Mouse (Mus musculus) spleen, adult 2 months (tissue): Measurements from ENCODE around the gene Dclk2. TPM values are rescaled to one million over a fixed set of nuclear protein-coding genes. Genes with fewer than 3 reads are reported as not detected.

ENCODE experiments used
- DNase-seq, 2 experiments: peaks; one replicate each; pipeline versions ENCODE4 v3.0.0 to v3.0.0-alpha.2; 2012 to 2021; ENCODE audit warnings: low spot score in 2 of 2, low read depth in 1 of 2
- H3K27ac ChIP-seq: fragments of 200-500 bp; 2 replicates; pipeline ENCODE4 v1.5.1; 2012; ENCODE audit warnings: low read length, inconsistent platforms; ENCODE audit not compliant: insufficient read depth
- H3K27me3 ChIP-seq: fragments of 200-500 bp; 2 replicates; pipeline ENCODE4 v1.6.1; 2012; ENCODE audit warnings: mild to moderate bottlenecking, moderate library complexity, low read length, inconsistent platforms; ENCODE audit not compliant: control insufficient read depth, insufficient read depth
- H3K36me3 ChIP-seq: fragments of 200-500 bp; 2 replicates; pipeline ENCODE4 v1.6.1; 2012; ENCODE audit warnings: mild to moderate bottlenecking, low read length, inconsistent platforms; ENCODE audit not compliant: control insufficient read depth, insufficient read depth
- H3K4me1 ChIP-seq: fragments of 200-500 bp; 2 replicates; pipeline ENCODE4 v1.6.1; 2011; ENCODE audit warnings: inconsistent platforms; ENCODE audit not compliant: control insufficient read depth, insufficient read depth, insufficient read length
- H3K4me3 ChIP-seq: fragments of 200-500 bp; 2 replicates; pipeline ENCODE4 v1.5.1; 2011; ENCODE audit warnings: mild to moderate bottlenecking, inconsistent platforms; ENCODE audit not compliant: insufficient read depth, insufficient read length; ENCODE audit errors: extremely low read depth
- CTCF ChIP-seq: fragments of 200-500 bp; IDR thresholded peaks from 2 replicates; pipeline ENCODE4 v1.5.1; 2011; ENCODE audit warnings: mild to moderate bottlenecking, inconsistent platforms; ENCODE audit not compliant: insufficient read depth, insufficient read length, insufficient replicate concordance; ENCODE audit errors: extremely low read depth
- POLR2A ChIP-seq: fragments of 200-500 bp; IDR thresholded peaks from 2 replicates; pipeline ENCODE4 v1.6.1; 2011; ENCODE audit warnings: low read depth, low read length, inconsistent platforms
- WGBS: fragments of 180-500 bp; shearing (Covaris S2); methylation state at CpG from one replicate; pipeline ENCODE4 v1.1.7; 2018; 5-methylcytosine and 5-hydroxymethylcytosine counted together
- polyA plus RNA-seq: library from polyadenylated mRNA; depleted of rRNA; stranded (reverse); fragments of >200 nt; gene quantifications from 2 replicates; pipeline ENCODE4 v1.2.3, GENCODE M21; 2012

The Dclk2 gene
- polyA plus RNA-seq, 1 experiment, result 11.9 TPM

GRCm38 (mm10) chr3:86919641-86920342 lies 860 bp downstream of the Dclk2 start:
- WGBS, result 2% methylated on average over 61 of the region's 61 CpGs
- Histone ChIP-seq H3K27me3 (0 out of 2 replicates have a peak, but pooled peaks cover 5% of the 10 kb centered on the region), H3K36me3 (no peaks in the 10 kb centered on the region), H3K27ac (peak overlapping the region; percentile 87), H3K4me3 (peak overlapping the region; percentile 88), H3K4me1 (peaks cover 5% of the 10 kb centered on the region)
- DNase-seq, result peak; percentile 3 to 27
- no peak for TF ChIP-seq CTCF
- TF ChIP-seq POLR2A, result no peak

DNA sequence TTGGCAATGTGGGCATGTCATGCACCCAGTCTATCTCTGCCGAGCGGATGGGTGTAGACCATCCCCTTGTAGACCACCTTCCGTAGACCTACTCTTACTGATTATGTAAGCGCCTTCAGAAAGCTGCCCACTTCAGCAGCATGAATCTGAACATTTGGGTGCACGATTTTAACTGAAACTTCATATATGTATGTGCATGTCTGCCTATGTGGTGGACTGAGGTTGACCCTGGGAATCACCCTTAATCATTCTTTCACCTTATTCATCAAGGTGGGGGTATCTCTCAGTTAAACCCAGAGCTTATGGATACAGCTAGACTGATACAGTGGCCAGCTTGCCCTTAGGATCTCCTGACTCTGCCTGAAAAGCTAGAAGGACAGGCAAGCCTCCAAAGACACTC lies 3.6 kb downstream of the Dclk2 start:
- Histone ChIP-seq H3K27me3 (0 out of 2 replicates have a peak, but pooled peaks cover 5% of the 10 kb centered on the region), H3K4me1 (peaks cover 5% of the 10 kb centered on the region), H3K27ac (no peak overlapping the region), H3K4me3 (no peak overlapping the region), H3K36me3 (no peaks in the 10 kb centered on the region)
- no peak for DNase-seq
- TF ChIP-seq POLR2A (no peak), CTCF (no peak)
- 94% methylated on average over 5 of the region's 5 CpGs for WGBS

DNA sequence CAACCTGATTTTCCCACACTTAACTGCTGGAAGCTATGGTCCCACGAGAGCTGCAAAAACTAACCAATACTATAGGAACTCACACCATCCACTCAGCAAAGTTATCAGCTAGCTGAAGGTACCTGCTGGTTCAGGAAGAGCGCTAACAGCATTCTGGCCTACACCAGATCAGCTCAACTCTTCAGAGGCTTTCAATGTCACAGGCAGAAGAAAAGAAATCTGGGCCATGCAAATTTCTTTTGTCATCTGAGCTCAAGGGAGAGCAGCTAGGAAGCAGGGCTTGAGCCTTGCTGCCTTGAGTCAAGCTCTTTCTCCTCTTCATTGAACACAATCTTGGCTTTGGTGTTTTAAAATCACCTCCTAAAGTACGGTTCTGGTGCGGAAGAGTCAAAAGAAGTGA lies 4.0 kb downstream of the Dclk2 start:
- no peak overlapping the region for H3K4me3 ChIP-seq
- peaks cover 5% of the 10 kb centered on the region for H3K4me1 ChIP-seq
- no peak for TF ChIP-seq POLR2A
- TF ChIP-seq CTCF, result no peak
- H3K27me3 ChIP-seq, result 0 out of 2 replicates have a peak, but pooled peaks cover 5% of the 10 kb centered on the region
- no peak overlapping the region for H3K27ac ChIP-seq
- WGBS, result 92% methylated on average over 4 of the region's 4 CpGs
- H3K36me3 ChIP-seq, result no peaks in the 10 kb centered on the region
- DNase-seq, result no peak

DNA sequence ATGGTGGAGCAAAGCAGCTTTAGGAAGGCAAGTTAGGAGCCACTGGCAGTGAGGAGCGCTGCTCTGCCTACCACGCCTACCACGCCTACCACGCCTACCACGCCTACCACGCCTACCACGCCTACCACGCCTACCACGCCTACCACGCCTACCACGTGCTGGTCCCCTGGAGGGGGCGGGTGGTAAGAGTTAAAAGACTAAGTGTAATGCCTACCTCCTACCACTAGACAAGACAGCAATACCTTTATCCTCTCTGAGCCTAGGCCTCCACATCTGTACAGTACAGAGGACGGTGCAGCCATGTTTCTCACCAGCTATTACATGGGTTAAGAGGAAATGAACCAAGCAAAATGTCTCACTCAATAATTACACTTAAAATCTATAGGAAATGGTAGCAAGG lies 5.4 kb downstream of the Dclk2 start:
- 90% methylated on average over 13 of the region's 13 CpGs for WGBS
- H3K4me1 ChIP-seq, result peaks cover 5% of the 10 kb centered on the region
- no peak overlapping the region for H3K27ac ChIP-seq
- H3K36me3 ChIP-seq, result no peaks in the 10 kb centered on the region
- no peak for TF ChIP-seq CTCF
- no peak for TF ChIP-seq POLR2A
- no peak overlapping the region for H3K4me3 ChIP-seq
- H3K27me3 ChIP-seq, result 0 out of 2 replicates have a peak, but pooled peaks cover 4% of the 10 kb centered on the region
- DNase-seq, result no peak

- WGBS, result 93% methylated on average over 3 of the region's 3 CpGs
- Histone ChIP-seq H3K4me1 (peaks cover 3% of the 10 kb centered on the region; the same call in 1 of the 2 replicates), H3K36me3 (no peaks in the 10 kb centered on the region), H3K27me3 (no peaks in the 10 kb centered on the region), H3K27ac (no peak overlapping the region), H3K4me3 (no peak overlapping the region)
- no peak for DNase-seq
- TF ChIP-seq POLR2A (no peak), CTCF (no peak)
Measured at GRCm38 (mm10) chr3:86914316-86914715, 6.3 kb downstream of the Dclk2 start.

DNA sequence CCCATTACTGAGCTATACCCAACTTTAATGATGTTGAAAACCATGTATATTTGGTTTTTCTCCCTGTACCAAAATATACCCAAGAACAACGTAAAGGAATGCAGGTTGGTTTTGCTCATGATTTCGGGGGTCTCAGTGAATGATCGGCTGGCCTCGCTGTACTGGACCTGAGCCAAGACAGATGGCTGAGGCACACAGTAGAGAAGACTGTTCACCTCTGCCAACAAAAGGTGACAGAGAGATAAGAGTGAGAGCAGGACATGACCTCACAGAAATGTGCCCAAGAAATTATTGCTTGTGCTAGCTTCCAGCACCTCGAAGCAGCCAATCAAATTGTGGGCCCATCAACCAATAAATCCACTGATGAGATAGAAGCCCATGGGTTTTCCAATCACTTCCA lies 22.3 kb downstream of the Dclk2 start:
- no peak overlapping the region for H3K27ac ChIP-seq
- H3K36me3 ChIP-seq, result no peaks in the 10 kb centered on the region
- H3K4me1 ChIP-seq, result peaks cover 4% of the 10 kb centered on the region; the same call in 1 of the 2 replicates
- H3K27me3 ChIP-seq, result no peaks in the 10 kb centered on the region
- no peak for TF ChIP-seq POLR2A
- no peak for TF ChIP-seq CTCF
- no peak for DNase-seq
- H3K4me3 ChIP-seq, result no peak overlapping the region
- 91% methylated on average over 5 of the region's 5 CpGs for WGBS

DNA sequence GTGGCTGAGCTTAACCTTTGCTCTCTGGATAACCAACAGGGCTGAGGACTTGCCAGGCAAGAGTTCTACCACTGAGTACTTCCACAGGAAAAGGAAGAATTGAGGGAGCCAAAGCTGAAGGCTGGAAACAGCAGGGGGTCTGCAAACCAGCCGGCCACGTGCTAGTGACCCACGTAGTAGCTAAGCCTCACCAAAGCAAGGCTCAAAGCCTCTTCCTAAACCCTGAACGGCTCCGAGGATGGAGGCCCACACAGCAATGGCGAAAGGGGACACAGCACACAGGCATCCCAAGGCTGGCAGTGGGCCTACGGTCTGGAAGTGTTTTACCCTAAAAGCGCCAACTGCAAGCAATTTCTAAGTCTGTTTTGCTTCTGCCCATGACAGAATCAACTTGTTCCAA lies 23.1 kb downstream of the Dclk2 start:
- H3K36me3 ChIP-seq, result no peaks in the 10 kb centered on the region
- no peak for TF ChIP-seq CTCF
- no peak for TF ChIP-seq POLR2A
- H3K27me3 ChIP-seq, result no peaks in the 10 kb centered on the region
- H3K4me1 ChIP-seq, result peaks cover 4% of the 10 kb centered on the region; the same call in 1 of the 2 replicates
- H3K27ac ChIP-seq, result no peak overlapping the region
- H3K4me3 ChIP-seq, result no peak overlapping the region
- 89% methylated on average over 8 of the region's 8 CpGs for WGBS
- DNase-seq, result no peak
